Mouse (Mus musculus) small intestine, adult 2 months (tissue): ENCODE results near the gene Batf. TPM values are rescaled to one million over a fixed set of nuclear protein-coding genes. Genes with fewer than 3 reads are reported as not detected.

Experiments used
- H3K27ac ChIP-seq: fragments of 200-500 bp; 2 replicates; pipeline ENCODE4 v1.5.1; 2012; ENCODE audit warnings: low read depth, low read length, control low read depth, inconsistent platforms; ENCODE audit not compliant: insufficient read depth
- H3K27me3 ChIP-seq: fragments of 200-500 bp; 2 replicates; pipeline ENCODE4 v1.6.1; 2012; ENCODE audit warnings: mild to moderate bottlenecking, moderate library complexity, low read length, inconsistent platforms; ENCODE audit not compliant: control insufficient read depth, insufficient read depth
- H3K36me3 ChIP-seq: fragments of 200-500 bp; 2 replicates; pipeline ENCODE4 v1.6.1; 2012; ENCODE audit warnings: mild to moderate bottlenecking, low read length, control low read depth, inconsistent platforms; ENCODE audit not compliant: control insufficient read depth, insufficient read depth
- H3K4me1 ChIP-seq: fragments of 200-500 bp; 2 replicates; pipeline ENCODE4 v1.6.1; 2012; ENCODE audit warnings: low read length, inconsistent platforms, mixed read lengths; ENCODE audit not compliant: control insufficient read depth, insufficient read depth, insufficient read length
- H3K4me3 ChIP-seq: fragments of 200-500 bp; 2 replicates; pipeline ENCODE4 v1.5.1; 2012; ENCODE audit warnings: low read depth, mild to moderate bottlenecking, control low read depth, inconsistent platforms, low read length, moderate library complexity
- CTCF ChIP-seq: fragments of 200-500 bp; IDR thresholded peaks from 2 replicates; pipeline ENCODE4 v1.5.1; 2012; ENCODE audit warnings: low read depth, mild to moderate bottlenecking, control low read depth, inconsistent platforms, low read length, moderate library complexity, mixed read lengths; ENCODE audit not compliant: insufficient replicate concordance, insufficient read length; ENCODE audit errors: extremely low read depth
- POLR2A ChIP-seq: fragments of 200-500 bp; IDR thresholded peaks from 2 replicates; pipeline ENCODE4 v1.6.1; 2012; ENCODE audit warnings: low read depth, mild to moderate bottlenecking, control low read depth, inconsistent platforms, low read length, moderate library complexity
- WGBS: fragments of 180-500 bp; shearing (Covaris S2); methylation state at CpG from one replicate; pipeline ENCODE4 v1.1.7; 2018; 5-methylcytosine and 5-hydroxymethylcytosine counted together
- polyA plus RNA-seq: library from polyadenylated mRNA; depleted of rRNA; stranded (reverse); fragments of >200 nt; gene quantifications from 2 replicates; pipeline ENCODE4 v1.2.3, GENCODE M21; 2012

Gene Batf
- polyA plus RNA-seq, 1 experiment, result 7.1 TPM

DNA sequence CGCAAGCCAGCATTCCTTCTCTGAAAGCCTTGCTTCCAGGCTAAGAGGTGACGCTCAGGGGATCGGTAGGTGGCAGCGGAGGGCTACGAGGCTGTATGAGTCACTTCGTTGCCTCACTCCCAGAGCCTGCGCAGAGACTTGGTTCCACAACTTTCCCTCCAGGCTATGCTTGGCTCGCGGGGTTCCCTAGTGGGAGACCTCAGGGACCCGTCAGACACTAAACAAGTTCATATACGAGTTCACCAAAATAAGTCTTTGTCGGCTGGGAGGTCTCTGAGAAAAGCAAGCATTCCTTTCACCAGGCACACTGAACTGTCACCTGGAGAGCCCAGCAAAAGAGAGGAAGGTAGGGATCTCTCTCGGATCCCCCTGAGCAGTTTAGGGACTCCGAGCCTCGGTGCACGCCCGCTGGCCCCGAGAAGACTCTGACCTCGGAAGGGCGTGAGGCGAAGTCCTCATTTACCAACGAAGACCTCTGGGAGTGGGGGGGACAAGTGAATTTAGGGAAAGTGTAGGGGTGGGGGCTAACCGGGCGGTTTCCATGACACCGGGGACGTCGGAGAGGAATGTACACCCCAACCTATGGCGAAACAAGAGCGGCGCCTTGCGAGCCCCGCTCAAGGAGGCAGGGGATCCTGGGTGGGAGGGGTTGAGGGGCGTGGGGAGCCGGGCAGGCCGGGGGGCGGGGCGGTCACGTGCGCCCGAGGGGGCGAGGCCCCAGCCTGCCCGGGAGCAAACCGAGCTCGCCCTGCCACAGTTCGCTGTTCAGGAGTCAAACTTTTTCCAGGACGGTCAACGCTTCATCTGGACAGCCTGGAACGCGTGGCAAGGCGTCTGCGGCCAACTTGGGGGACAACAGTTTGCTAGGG is 59.6 kb downstream of the Batf start, which contains the start of gene Flvcr2:
Flvcr2 (plus strand) TSS at position 713 of the 869 bp plus-strand sequence.
- H3K27me3 ChIP-seq, result peaks cover 4% of the 10 kb centered on the region; the same call in 1 of the 2 replicates
- TF ChIP-seq POLR2A (no peak), CTCF (peak; percentile 81)
- WGBS, result under 1% methylated on average over 51 of the region's 51 CpGs
- no peaks in the 10 kb centered on the region for H3K36me3 ChIP-seq
- H3K4me3 ChIP-seq, result peak within 1 kb of the TSS; percentile 63
- no peak within 1 kb of the TSS for H3K27ac ChIP-seq
- peaks cover 3% of the 10 kb centered on the region for H3K4me1 ChIP-seq

DNA sequence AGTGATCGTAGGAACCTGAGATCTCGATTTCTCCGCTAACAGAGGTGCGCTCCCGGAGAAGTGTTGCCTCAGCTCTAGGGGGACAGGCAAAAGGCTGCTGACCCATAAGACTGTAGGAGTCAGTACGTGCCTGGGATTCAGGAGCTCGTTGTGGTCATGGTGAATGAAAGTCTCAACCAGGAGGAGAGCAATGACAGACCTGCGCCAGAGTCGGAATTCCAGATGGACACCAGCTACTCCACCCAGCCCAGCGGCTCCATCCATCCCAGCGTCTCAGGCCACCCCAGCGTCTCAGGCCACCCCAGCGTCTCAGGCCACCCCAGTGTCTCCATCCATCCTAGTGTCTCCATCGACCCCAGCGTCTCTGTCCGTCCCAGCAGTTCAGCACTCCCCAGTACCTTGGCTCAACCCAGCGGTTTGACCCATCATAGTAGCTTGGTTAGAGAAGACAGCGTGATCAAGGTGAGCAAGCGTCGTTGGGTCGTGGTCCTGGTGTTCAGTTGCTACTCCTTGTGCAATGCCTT is 60.3 kb downstream of the Batf start:
- Histone ChIP-seq H3K27me3 (peaks cover 4% of the 10 kb centered on the region; the same call in 1 of the 2 replicates), H3K4me3 (peak overlapping the region; percentile 63), H3K36me3 (no peaks in the 10 kb centered on the region), H3K4me1 (peaks cover 3% of the 10 kb centered on the region), H3K27ac (no peak overlapping the region)
- 18% methylated on average over 21 of the region's 21 CpGs for WGBS
- no peak for TF ChIP-seq POLR2A
- TF ChIP-seq CTCF, result no peak

DNA sequence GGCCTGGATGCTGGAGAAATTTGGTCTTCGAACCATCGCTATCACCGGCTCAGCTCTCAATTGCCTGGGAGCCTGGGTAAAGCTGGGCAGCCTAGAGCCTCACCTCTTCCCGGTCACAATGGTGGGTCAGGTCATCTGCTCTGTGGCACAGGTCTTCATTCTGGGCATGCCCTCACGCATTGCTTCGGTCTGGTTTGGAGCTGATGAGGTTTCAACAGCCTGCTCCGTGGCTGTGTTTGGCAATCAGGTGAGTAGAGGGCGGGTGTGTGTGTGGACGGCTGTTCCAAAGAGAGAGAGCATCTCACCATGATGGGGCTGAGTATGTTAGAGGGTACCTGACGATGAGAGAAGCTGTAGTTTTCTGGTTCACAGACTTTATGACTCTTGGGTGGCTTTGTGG is 60.9 kb downstream of the Batf start:
- 78% methylated on average over 10 of the region's 10 CpGs for WGBS

DNA sequence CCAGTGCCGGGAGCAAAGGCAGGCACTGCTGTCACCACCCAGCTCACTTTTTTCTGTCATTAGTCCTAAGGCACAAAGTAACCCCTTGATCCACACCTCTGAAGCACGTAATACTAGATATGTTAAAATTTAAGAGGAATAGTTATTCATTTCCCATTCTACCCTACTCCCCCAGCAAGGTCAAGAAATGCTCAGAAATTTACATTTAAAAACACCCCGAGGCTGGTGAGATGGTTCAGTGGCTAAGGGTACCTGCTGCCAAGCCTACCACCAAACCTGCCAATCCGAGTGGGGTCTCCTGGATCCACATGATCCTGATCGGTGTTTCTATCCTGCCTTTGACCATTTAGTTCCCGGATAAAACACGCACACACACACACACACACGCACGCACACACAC is 63.4 kb downstream of the Batf start:
- Histone ChIP-seq H3K4me3 (no peak overlapping the region), H3K4me1 (peaks cover 5% of the 10 kb centered on the region), H3K27ac (no peak overlapping the region), H3K27me3 (peaks cover 4% of the 10 kb centered on the region; the same call in 1 of the 2 replicates), H3K36me3 (no peaks in the 10 kb centered on the region)
- TF ChIP-seq CTCF (no peak), POLR2A (no peak)
- 89% methylated on average over 9 of the region's 9 CpGs for WGBS

More for the DNA sequence above, 60.9 kb downstream of the Batf start:
- H3K27ac ChIP-seq, result no peak overlapping the region
- peaks cover 3% of the 10 kb centered on the region for H3K4me1 ChIP-seq
- peaks cover 4% of the 10 kb centered on the region; the same call in 1 of the 2 replicates for H3K27me3 ChIP-seq
- peak overlapping the region; percentile 63 for H3K4me3 ChIP-seq
- no peaks in the 10 kb centered on the region for H3K36me3 ChIP-seq
- TF ChIP-seq POLR2A (no peak), CTCF (no peak)

DNA sequence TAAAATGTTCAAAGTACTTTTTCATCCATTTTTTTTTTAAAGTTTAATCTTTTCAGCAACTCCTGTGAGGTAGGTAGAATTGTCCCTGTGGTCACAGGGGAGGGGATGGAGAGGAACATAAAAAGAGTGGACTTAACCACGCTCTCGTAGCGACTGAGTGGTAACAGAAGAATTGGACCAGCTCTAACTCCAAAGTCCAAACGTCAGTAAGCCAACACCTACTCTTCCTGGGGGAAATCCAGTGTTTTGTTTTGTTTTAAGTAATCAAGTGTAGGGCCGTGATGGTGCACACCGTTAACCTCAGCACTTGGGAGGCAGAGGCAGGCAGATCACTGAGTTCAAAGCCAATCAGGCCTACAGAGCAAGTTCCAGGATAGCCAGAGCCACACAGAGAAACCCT is 65.6 kb downstream of the Batf start:
- H3K4me1 ChIP-seq, result peaks cover 4% of the 10 kb centered on the region; the same call in 1 of the 2 replicates
- 62% methylated on average over 6 of the region's 6 CpGs for WGBS
- no peaks in the 10 kb centered on the region for H3K27me3 ChIP-seq
- H3K27ac ChIP-seq, result no peak overlapping the region
- H3K36me3 ChIP-seq, result no peaks in the 10 kb centered on the region
- TF ChIP-seq CTCF (no peak), POLR2A (no peak)
- no peak overlapping the region for H3K4me3 ChIP-seq

DNA sequence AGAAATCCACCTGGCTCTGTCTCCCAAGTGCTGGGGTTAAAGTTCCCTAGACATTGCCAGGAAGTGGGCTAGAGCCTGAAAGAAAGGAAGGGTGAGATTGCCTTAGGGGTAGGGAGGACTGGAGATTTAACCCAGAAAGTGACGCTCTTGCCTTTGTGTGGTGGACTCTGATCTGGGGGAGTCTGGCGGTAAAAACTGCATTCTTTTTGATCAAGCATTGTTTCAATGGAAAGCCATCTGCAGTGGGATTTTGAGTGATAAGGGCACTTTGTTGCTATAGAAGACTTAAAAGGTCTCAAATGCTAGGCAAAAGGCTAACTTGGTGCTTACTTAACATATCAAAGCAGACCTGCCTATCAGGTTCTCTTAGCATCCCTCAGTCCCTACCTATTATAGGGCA is 66.8 kb downstream of the Batf start:
- no peaks in the 10 kb centered on the region for H3K36me3 ChIP-seq
- H3K27ac ChIP-seq, result no peak overlapping the region
- TF ChIP-seq POLR2A (no peak), CTCF (no peak)
- H3K4me3 ChIP-seq, result no peak overlapping the region
- peaks cover 4% of the 10 kb centered on the region; the same call in 1 of the 2 replicates for H3K4me1 ChIP-seq
- WGBS, result 70% methylated on average over 2 of the region's 2 CpGs
- H3K27me3 ChIP-seq, result no peaks in the 10 kb centered on the region
